Mouse (Mus musculus) MEL (cell line): ENCODE results near the gene Gpr142. TPM values are rescaled to one million over a fixed set of nuclear protein-coding genes. Genes with fewer than 3 reads are reported as not detected.

Experiments
- DNase-seq: peaks from one replicate; pipeline ENCODE4 v3.0.0; 2011; ENCODE audit warnings: low read depth, low spot score
- H3K27ac ChIP-seq: 2 replicates; pipeline ENCODE4 v1.5.1; 2012; ENCODE audit warnings: low read depth, mild to moderate bottlenecking, control low read depth, low read length, moderate library complexity; ENCODE audit not compliant: control insufficient read depth
- H3K27me3 ChIP-seq, 2 experiments: fragments of 150-350 bp in 1 of 2; sonication (generic) in 1 of 2; 2 replicates each; pipeline ENCODE4 v1.6.1; 2012; ENCODE audit warnings: low read length in 2 of 2, mild to moderate bottlenecking in 2 of 2, improper control_type of control experiment in 1 of 2, moderate library complexity in 1 of 2; ENCODE audit not compliant: insufficient read depth in 2 of 2, control insufficient read depth in 1 of 2
- H3K36me3 ChIP-seq, 2 experiments: 2 replicates each; pipeline ENCODE4 v1.6.1; 2012 to 2014; ENCODE audit warnings: low read length in 2 of 2, improper control_type of control experiment in 1 of 2, inconsistent platforms in 1 of 2, mild to moderate bottlenecking in 1 of 2; ENCODE audit not compliant: insufficient read depth in 2 of 2, control insufficient read depth in 1 of 2
- H3K4me1 ChIP-seq, 2 experiments: fragments of 150-350 bp in 1 of 2; sonication (generic) in 1 of 2; 2 replicates each; pipeline ENCODE4 v1.6.1; 2012; ENCODE audit warnings: low read length in 2 of 2, improper control_type of control experiment in 1 of 2, mild to moderate bottlenecking in 1 of 2; ENCODE audit not compliant: insufficient read depth in 2 of 2, control insufficient read depth in 1 of 2
- H3K4me3 ChIP-seq, 2 experiments: fragments of 150-350 bp in 1 of 2; sonication (generic) in 1 of 2; 2 replicates each; pipeline ENCODE4 v1.5.1; 2012; ENCODE audit warnings: low read depth in 2 of 2, low read length in 2 of 2, mild to moderate bottlenecking in 2 of 2, moderate library complexity in 2 of 2, control low read depth in 1 of 2, improper control_type of control experiment in 1 of 2; ENCODE audit not compliant: control insufficient read depth in 1 of 2, insufficient read depth in 1 of 2
- H3K79me2 ChIP-seq: 2 replicates; pipeline ENCODE4 v1.6.1; 2012; ENCODE audit warnings: mild to moderate bottlenecking, low read length, moderate library complexity; ENCODE audit not compliant: control insufficient read depth, poor library complexity, insufficient read depth
- H3K9ac ChIP-seq: 2 replicates; pipeline ENCODE4 v1.6.1; 2012; ENCODE audit warnings: low read depth, mild to moderate bottlenecking, control low read depth, low read length, moderate library complexity; ENCODE audit not compliant: control insufficient read depth, poor library complexity, severe bottlenecking
- H3K9me3 ChIP-seq: fragments of 150-350 bp; sonication (generic); replicated peaks from 2 replicates; pipeline ENCODE4 v1.6.1; 2012; ENCODE audit warnings: mild to moderate bottlenecking, low read length, improper control_type of control experiment, moderate library complexity; ENCODE audit not compliant: insufficient read depth
- CHD1 ChIP-seq: IDR thresholded peaks from 2 replicates; pipeline ENCODE4 v1.6.1; 2012; ENCODE audit warnings: low read depth, mild to moderate bottlenecking, inconsistent platforms, low read length, improper control_type of control experiment
- CHD2 ChIP-seq: IDR thresholded peaks from 2 replicates; pipeline ENCODE4 v1.6.1; 2011; ENCODE audit warnings: low read length, improper control_type of control experiment
- CTCF ChIP-seq, 3 experiments: IDR thresholded peaks in 2 of 3; conservative IDR thresholded peaks in 1 of 3; 2 replicates each; pipeline ENCODE4 v1.5.1; 2011 to 2012; ENCODE audit warnings: low read length in 3 of 3, low read depth in 2 of 3, mild to moderate bottlenecking in 2 of 3, improper control_type of control experiment in 1 of 3, inconsistent platforms in 1 of 3, mixed read lengths in 1 of 3, moderate library complexity in 1 of 3; ENCODE audit not compliant: control insufficient read depth in 1 of 3, insufficient read depth in 1 of 3, poor library complexity in 1 of 3, severe bottlenecking in 1 of 3
- E2F4 ChIP-seq: IDR thresholded peaks from 2 replicates; pipeline ENCODE4 v1.6.1; 2011; ENCODE audit warnings: low read depth, low read length, improper control_type of control experiment, borderline replicate concordance
- ELF1 ChIP-seq: IDR thresholded peaks from 2 replicates; pipeline ENCODE4 v1.6.1; 2014; ENCODE audit warnings: low read depth, mild to moderate bottlenecking, inconsistent platforms, low read length, improper control_type of control experiment, moderate library complexity
- EP300 ChIP-seq, 2 experiments: IDR thresholded peaks; 2 replicates each; pipeline ENCODE4 v1.6.1; 2011; ENCODE audit warnings: improper control_type of control experiment in 2 of 2, low read length in 2 of 2, low read depth in 1 of 2, mild to moderate bottlenecking in 1 of 2
- ETS1 ChIP-seq: IDR thresholded peaks from 2 replicates; pipeline ENCODE4 v1.6.1; 2012; ENCODE audit warnings: low read depth, mild to moderate bottlenecking, inconsistent platforms, low read length, improper control_type of control experiment, moderate library complexity
- GATA1 ChIP-seq: IDR thresholded peaks from 2 replicates; pipeline ENCODE4 v1.6.1; 2011; ENCODE audit warnings: low read depth, low read length, improper control_type of control experiment
- HCFC1 ChIP-seq: IDR thresholded peaks from 2 replicates; pipeline ENCODE4 v1.6.1; 2012; ENCODE audit warnings: low read depth, mild to moderate bottlenecking, inconsistent platforms, low read length, improper control_type of control experiment, moderate library complexity
- JUND ChIP-seq: IDR thresholded peaks from 2 replicates; pipeline ENCODE4 v1.6.1; 2011; ENCODE audit warnings: low read depth, mild to moderate bottlenecking, improper control_type of control experiment, low read length
- KAT2A ChIP-seq: conservative IDR thresholded peaks from 2 replicates; pipeline ENCODE4 v1.6.1; 2012; ENCODE audit warnings: low read depth, low read length, improper control_type of control experiment, inconsistent platforms
- MAZ ChIP-seq: IDR thresholded peaks from 2 replicates; pipeline ENCODE4 v1.6.1; 2012; ENCODE audit warnings: low read depth, mild to moderate bottlenecking, inconsistent platforms, low read length, improper control_type of control experiment
- MEF2A ChIP-seq: IDR thresholded peaks from 2 replicates; pipeline ENCODE4 v1.6.1; 2014; ENCODE audit warnings: low read depth, mild to moderate bottlenecking, inconsistent platforms, low read length, improper control_type of control experiment; ENCODE audit not compliant: poor library complexity, insufficient replicate concordance, severe bottlenecking; ENCODE audit errors: extremely low read depth
- MXI1 ChIP-seq: IDR thresholded peaks from 2 replicates; pipeline ENCODE4 v1.6.1; 2011; ENCODE audit warnings: mild to moderate bottlenecking, low read depth, low read length, improper control_type of control experiment
- MYC ChIP-seq: IDR thresholded peaks from 2 replicates; pipeline ENCODE4 v1.6.1; 2011; ENCODE audit warnings: low read depth, mild to moderate bottlenecking, low read length, improper control_type of control experiment, moderate library complexity
- NRF1 ChIP-seq: IDR thresholded peaks from 2 replicates; pipeline ENCODE4 v1.6.1; 2014; ENCODE audit warnings: low read depth, mild to moderate bottlenecking, inconsistent platforms, low read length, improper control_type of control experiment, moderate library complexity; ENCODE audit not compliant: poor library complexity, insufficient read depth, severe bottlenecking
- POLR2A ChIP-seq, 2 experiments: IDR thresholded peaks; 2 replicates each; pipeline ENCODE4 v1.6.1; 2011 to 2012; ENCODE audit warnings: low read length in 2 of 2, mild to moderate bottlenecking in 2 of 2, control low read depth in 1 of 2, improper control_type of control experiment in 1 of 2, low read depth in 1 of 2, moderate library complexity in 1 of 2; ENCODE audit not compliant: control insufficient read depth in 1 of 2, insufficient read depth in 1 of 2, poor library complexity in 1 of 2
- POLR2AphosphoS5 ChIP-seq: IDR thresholded peaks from 2 replicates; pipeline ENCODE4 v1.6.1; 2012; ENCODE audit warnings: low read depth, borderline replicate concordance, mild to moderate bottlenecking, inconsistent platforms, low read length, moderate library complexity, mixed read lengths
- SIN3A ChIP-seq: IDR thresholded peaks from 2 replicates; pipeline ENCODE4 v1.6.1; 2012; ENCODE audit warnings: low read length, improper control_type of control experiment, inconsistent platforms
- TAL1 ChIP-seq: IDR thresholded peaks from 2 replicates; pipeline ENCODE4 v1.6.1; 2012; ENCODE audit warnings: mild to moderate bottlenecking, inconsistent platforms, low read length, moderate library complexity, mixed read lengths
- TBP ChIP-seq: IDR thresholded peaks from 2 replicates; pipeline ENCODE4 v1.8.0; 2011; ENCODE audit warnings: low read depth, low read length, improper control_type of control experiment
- TCF12 ChIP-seq: IDR thresholded peaks from 2 replicates; pipeline ENCODE4 v1.6.1; 2014; ENCODE audit warnings: low read depth, mild to moderate bottlenecking, inconsistent platforms, low read length, improper control_type of control experiment, moderate library complexity
- USF1 ChIP-seq: IDR thresholded peaks from 2 replicates; pipeline ENCODE4 v1.6.1; 2014; ENCODE audit warnings: low read depth, mild to moderate bottlenecking, inconsistent platforms, low read length, improper control_type of control experiment, moderate library complexity
- ZC3H11A ChIP-seq: IDR thresholded peaks from 2 replicates; pipeline ENCODE4 v1.6.1; 2012; ENCODE audit warnings: low read depth, mild to moderate bottlenecking, inconsistent platforms, low read length, improper control_type of control experiment
- ZKSCAN1 ChIP-seq: IDR thresholded peaks from 2 replicates; pipeline ENCODE4 v1.6.1; 2012; ENCODE audit warnings: low read depth, mild to moderate bottlenecking, inconsistent platforms, low read length, improper control_type of control experiment, moderate library complexity
- ZMIZ1 ChIP-seq: IDR thresholded peaks from 2 replicates; pipeline ENCODE4 v1.6.1; 2012; ENCODE audit warnings: low read depth, mild to moderate bottlenecking, inconsistent platforms, low read length, improper control_type of control experiment, moderate library complexity
- ZNF384 ChIP-seq: IDR thresholded peaks from 2 replicates; pipeline ENCODE4 v1.6.1; 2012; ENCODE audit warnings: low read depth, mild to moderate bottlenecking, inconsistent platforms, low read length, improper control_type of control experiment
- polyA plus RNA-seq, 2 experiments: library from polyadenylated mRNA; stranded (reverse) in 1 of 2; unstranded in 1 of 2; fragments of >175 nt in 1 of 2; fragments of >200 nt in 1 of 2; gene quantifications; 2 replicates each; pipeline versions ENCODE4 v1.2.1 to v1.2.4; 2012; ENCODE audit warnings: low replicate concordance in 2 of 2, low read depth in 1 of 2; ENCODE audit not compliant: insufficient read length in 2 of 2, insufficient read depth in 1 of 2, missing spikeins in 1 of 2
- total RNA-seq: library from RNA; depleted of rRNA; stranded (reverse); fragments of 300-350 nt; gene quantifications from 2 replicates; pipeline ENCODE4 v1.2.3, GENCODE M21; 2012

Gpr142 gene
- total and polyA plus RNA-seq, 3 experiments = not detected

DNA sequence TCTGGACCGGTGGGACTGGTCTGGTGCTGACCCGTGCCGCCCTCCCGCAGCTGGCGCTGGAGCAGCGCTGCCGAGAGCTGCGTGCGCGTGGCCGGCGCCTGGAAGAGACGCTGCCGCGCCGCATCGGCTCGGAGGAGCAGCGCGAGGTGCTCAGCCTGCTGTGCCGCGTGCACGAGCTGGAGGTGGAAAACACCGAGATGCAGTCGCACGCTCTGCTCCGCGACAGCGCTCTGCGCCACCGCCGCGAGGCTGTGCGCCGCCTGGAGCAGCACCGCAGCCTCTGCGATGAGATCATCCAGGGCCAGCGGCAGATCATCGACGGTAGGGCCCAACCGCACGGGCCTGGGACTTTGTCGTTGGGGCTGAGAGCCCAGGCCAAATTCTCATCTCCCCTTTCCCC is 12.4 kb upstream of the Gpr142 start:
- Histone ChIP-seq H3K27ac (no peak overlapping the region), H3K79me2 (no peaks in the 10 kb centered on the region), H3K27me3 (no peaks in the 10 kb centered on the region), H3K9ac (no peak overlapping the region), H3K9me3 (no peaks in the 10 kb centered on the region), H3K4me1 (no peaks in the 10 kb centered on the region), H3K4me3 (no peak overlapping the region), H3K36me3 (no peaks in the 10 kb centered on the region)
- TF ChIP-seq ZKSCAN1 (no peak), USF1 (no peak), ELF1 (no peak), MXI1 (no peak), SIN3A (no peak), CTCF (IDR thresholded peaks at IDR 0.05 in 2 of 3, conservative IDR thresholded peaks at IDR 0.05 in 1 of 3; ENCODE audit: control insufficient read depth in 1 of 3, insufficient read depth in 1 of 3, low read depth in 2 of 3, low read length in 3 of 3, poor library complexity in 1 of 3, severe bottlenecking in 1 of 3) (no peak), E2F4 (no peak), MYC (no peak), MEF2A (no peak), KAT2A (no peak), MAZ (no peak), GATA1 (no peak), ZC3H11A (no peak), POLR2AphosphoS5 (no peak), POLR2A (IDR thresholded peaks at IDR 0.05; ENCODE audit: control insufficient read depth in 1 of 2, insufficient read depth in 1 of 2, low read depth in 1 of 2, low read length in 2 of 2, poor library complexity in 1 of 2) (no peak), TAL1 (no peak), ZNF384 (no peak), ZMIZ1 (no peak), CHD2 (no peak)
- DNase-seq = no peak

DNA sequence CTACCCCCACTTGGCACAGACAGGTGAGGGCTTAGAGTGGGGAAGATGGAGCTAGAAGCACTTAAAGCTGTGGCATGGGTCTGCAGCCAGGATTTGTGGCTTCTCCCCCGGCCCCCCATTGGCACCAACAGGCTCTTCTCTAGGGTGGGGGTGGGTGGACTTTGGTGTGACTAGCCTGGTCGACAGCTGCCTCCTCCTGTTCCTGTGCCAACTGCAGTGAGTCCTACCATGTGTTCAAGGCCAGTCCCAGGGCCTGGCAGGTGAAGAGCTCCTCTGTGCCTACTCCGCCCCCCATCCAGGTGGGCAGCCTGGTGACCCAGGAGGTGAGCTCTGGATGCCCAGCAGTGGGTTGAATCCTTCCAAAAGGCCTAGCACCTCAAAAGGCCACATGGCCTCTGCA is 11.1 kb upstream of the Gpr142 start:
- Histone ChIP-seq H3K9me3 (no peaks in the 10 kb centered on the region), H3K27me3 (no peaks in the 10 kb centered on the region)

More for the DNA sequence above, 11.1 kb upstream of the Gpr142 start:
- no peak for DNase-seq
- Histone ChIP-seq H3K4me1 (no peaks in the 10 kb centered on the region), H3K4me3 (no peak overlapping the region), H3K9ac (no peak overlapping the region)
- TF ChIP-seq CHD2 (no peak), TCF12 (no peak), POLR2AphosphoS5 (no peak), CHD1 (no peak), ETS1 (no peak), EP300 (IDR thresholded peaks at IDR 0.05; ENCODE audit: low read depth in 1 of 2, low read length in 2 of 2) (no peak), ZMIZ1 (no peak), MYC (no peak), MEF2A (no peak), ZKSCAN1 (no peak), TAL1 (no peak), KAT2A (no peak), HCFC1 (no peak), TBP (no peak), JUND (no peak), NRF1 (no peak)
- TF ChIP-seq, all 39 proteins: peak for 0
- Histone ChIP-seq H3K79me2 (no peaks in the 10 kb centered on the region), H3K36me3 (no peaks in the 10 kb centered on the region), H3K27ac (no peak overlapping the region)
